Mouse (Mus musculus) cerebellum, postnatal 36 days (tissue): ENCODE measurements around the gene Usp6nl.
A peak's percentile ranks its signal among the peaks of the same experiment; 100 is the strongest.

ENCODE experiments used
- DNase-seq, 2 experiments: peaks; one replicate each; pipeline ENCODE4 v3.0.0; 2021 to 2022; ENCODE audit warnings: mixed read lengths in 2 of 2

The Usp6nl gene

DNA sequence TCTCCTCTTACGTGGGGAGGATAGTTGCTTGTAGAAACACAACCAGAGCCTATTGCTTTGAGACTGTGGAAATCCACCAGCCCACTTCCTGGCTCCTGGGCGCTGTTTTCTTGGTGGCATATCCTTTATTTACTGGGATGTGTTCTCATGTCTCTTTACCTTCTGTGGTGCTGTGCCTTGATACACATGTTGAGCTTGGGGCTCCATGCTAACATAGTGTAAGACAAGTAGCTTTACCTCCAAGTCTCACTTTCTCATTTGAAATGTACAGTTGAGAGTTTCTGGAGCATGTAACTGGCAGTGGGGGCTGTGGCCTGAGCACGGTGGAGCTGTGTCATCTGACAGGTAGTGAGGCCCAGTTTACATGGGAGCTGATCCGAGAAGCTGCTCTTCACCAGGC, 54.5 kb downstream of the Usp6nl start:
- no peak for DNase-seq

DNA sequence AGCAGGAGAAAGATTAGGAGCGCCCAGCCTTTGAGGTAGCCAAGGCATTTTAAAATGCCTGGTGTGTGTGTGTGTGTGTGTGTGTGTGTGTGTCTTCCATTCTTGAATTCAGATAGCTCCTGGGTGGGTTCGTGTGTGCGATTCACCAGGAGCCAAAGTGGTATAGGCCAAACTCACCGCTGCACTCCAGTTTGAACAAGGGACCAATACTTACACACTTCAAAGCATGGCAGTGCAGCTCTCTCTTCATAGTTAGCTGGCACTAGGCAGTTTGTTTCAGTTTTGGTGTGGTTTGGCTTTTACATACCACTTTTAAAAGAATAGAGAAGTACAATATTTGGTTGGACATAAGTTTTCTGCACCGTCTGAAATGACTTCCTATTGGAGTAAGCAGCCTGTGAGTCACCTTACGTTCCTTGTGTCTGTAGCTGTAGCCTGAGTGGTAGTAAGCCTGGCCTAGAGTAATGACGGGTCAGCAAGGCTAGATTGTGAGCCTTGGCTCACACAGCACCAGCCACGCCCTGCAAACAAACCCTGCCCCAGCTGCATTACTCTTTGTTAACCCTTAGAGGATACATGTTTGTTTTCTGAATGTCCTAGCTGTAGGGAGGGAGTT, 56.2 kb downstream of the Usp6nl start:
- no peak for DNase-seq

DNA sequence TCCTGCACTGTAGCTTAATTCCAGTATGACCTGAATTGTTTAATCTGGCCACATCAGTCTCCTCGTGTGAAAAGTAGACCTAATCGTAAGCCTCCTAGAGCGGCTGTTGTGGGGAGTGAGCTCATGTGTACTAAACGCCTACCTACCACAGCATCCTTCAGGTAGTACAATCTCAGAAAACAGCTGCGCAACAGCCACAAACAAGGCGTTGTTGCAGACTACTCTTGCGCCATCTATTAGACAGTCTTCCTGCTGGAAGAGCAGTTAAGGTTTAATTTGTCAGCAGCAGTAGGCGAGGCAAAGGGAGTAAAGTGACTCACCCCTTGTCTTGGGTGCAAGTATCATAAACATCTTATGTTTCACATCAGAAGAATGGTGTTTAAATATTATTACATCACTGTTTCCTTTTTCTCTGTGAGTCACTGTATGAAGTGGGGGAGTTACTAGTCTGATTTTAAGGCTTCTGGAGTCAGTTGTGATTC, 57.3 kb downstream of the Usp6nl start:
- DNase-seq: no peak

DNA sequence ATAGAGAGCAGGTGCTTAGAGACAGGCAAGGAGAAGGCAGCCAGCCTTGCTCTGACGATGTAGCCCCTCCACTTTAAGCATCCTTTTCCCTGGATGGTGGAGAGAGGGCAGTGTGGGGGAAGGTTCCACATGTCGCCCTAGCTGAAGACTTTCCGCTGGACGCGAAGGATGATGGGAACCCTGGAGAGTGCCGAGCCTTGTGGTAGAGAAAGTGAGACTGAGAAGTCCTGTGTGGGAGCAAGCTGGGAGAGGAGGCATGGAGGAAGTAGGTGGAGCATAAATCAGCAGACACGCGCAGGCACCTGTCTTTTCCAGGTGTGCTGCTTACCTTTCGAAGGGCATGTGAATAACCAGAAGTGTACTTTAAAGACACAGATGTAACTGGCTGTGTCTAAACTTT, 57.9 kb downstream of the Usp6nl start:
- DNase-seq: no peak

DNA sequence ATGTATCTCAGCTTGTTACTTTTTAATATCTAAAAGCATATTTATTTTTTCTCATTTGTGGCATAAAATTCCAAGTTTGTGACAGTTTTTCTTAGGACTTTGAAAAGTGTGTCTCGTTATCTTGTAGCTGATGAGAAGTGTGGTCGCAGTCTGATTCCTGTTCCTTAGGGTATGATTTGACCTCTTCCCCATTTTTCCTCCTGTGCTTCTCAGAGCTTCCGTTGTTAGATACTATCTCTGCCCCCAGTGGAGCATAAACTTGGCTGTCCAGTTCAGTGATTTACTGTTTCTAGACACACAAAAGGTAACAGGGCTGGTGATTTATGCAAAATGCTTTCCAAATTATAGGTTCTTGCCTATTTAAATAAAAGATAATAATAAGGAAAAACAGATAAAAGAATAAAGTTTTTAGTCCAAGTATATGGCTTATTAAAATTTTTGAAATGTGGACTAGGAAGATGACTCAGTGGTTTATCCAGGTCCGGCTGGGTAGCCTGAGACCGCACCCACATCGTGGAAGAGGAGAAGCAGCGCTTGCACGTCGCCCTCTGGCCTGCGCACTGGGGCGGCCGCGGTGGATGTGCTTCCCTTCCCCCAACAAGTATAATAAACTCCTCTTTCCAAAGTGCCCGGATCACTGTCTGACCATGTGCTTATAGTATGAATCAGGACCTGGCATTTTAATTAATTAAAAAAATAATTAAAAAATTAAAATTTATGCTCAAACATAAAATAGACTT, 62.1 kb downstream of the Usp6nl start:
- no peak for DNase-seq

DNA sequence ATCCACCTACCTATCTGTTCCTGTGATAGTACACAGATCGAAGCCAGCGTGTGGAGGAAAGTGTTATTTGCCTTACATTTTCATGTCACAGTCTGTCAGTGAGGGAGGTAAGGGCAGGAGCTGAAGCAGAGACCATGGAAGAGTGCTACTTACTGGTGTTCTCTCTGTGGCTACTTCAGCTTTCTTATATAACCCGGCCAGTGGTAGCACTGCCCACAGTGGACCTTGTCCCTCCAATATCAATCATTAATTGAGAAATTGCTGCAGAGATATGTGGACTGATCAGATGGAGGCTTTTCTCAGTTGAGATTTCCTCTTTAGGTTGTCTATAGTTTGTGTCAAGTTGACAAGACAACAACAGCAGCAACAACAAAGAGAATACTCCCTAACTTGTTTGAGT, 66.7 kb downstream of the Usp6nl start:
- DNase-seq: no peak

DNA sequence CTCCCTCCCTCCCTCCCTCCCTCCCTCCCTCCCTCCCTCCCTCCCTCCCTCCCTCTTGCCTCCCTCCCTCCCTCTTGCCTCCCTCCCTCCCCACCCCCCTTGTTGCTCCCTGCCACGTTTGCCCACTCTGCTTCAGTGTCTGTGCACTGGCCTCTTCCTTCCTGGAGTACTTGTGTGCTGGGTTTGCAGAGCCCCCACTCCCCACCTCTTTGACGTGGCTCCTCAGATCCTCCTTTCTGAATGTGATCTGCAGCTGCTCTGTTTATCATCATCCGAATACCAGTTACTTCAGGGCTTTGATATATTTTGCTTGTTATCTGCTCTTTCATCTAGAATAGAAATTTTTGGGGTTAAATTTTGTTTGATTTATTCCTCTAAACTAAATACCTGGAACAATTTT, 68.8 kb downstream of the Usp6nl start:
- no peak for DNase-seq

DNA sequence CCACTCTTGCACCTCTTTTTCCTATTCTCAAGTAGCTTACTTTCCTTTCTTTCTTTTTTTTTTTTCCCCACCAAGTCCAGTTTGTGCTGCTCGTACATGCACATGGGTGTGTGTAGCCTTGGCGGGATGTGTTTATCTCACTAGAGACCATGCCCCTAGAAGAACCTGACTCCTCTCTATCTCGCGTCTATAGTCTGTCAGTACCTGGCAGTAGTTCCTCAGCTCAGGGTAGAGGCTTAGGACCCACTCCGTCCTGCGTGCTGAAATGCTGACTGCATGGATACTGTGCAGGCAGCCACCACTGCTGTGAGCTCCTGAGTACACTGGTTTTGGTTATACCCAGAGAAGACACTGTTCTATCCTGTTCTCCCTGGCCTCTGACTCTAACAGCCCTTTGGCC, 69.5 kb downstream of the Usp6nl start:
- no peak for DNase-seq

DNA sequence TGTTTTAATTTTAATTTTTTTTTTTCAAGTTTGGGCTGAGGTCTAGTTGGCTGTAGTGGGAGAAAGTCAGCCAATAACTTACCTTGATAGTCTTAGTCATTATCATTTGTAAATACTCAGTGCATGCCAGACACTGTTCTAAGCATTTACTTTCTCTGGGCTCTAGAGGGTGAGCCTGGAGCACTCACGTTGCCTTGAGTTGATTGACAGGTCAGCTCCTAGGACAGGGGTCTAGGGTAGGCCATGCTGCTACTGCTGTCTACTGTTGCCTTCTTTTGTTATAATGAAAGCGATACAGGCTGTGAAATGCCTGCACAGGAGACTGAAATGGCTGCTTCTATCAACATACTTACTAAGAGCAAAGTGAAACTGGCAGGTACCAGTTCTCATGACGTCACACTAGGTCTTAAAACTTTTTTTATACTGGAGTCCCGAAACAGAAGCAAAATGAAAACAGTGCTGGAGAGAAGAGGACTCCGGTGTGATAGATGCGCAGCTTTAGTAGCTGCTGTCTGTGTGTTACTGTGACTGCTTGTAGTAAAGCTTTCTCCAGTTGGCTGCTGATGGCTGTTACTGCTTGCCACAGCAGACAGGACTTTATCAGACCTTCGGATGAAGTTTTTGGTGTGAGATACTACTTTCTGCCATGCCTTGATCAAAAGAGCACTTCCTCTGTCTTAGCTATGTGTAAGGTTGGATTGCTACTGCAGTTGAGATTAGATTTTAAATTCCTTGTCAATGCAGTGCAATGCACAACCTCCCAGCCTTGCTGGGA, 73.6 kb downstream of the Usp6nl start:
- no peak for DNase-seq

DNA sequence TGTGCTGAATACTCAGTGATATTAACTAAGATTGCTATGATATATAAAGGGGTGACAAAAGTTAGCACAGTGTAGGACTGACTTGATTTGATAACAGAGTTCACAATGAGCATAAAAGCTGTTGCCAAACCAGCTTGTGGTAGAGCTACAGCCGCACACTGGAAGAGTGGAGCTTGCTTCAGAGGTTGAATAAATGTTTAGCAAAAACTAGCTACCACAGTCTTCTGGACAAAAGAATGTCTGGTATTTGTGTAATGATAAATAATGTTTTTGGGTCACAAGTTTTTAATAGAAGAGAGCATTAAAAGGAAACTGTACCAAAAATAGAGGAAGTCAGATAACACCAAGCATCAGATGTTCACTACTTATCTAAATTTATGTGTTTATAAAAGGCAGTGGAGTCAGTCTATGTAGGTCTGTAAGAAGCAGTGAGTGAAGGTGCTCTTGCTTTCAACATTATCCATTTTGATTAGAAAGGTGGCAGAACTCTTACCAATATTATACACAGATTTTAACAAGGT, 74.2 kb downstream of the Usp6nl start:
- no peak for DNase-seq

DNA sequence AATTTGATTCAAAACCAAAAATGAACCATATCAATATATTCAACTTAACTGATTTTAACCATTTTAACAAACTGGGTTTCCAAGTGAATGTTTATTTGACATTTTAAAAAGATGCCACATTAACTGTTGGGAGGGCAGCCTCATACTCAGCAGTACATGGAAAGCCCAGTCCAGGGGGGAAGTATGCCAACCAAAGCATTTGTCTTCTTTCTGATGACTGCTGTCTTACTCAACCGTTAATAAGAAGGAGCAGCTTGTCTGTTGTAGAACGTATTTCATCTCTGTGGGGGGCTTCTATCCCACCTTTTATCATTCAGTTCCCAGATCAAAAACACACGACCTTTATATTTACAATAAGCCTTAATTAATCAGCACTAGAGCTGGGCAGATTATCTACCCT, 74.7 kb downstream of the Usp6nl start:
- no peak for DNase-seq

DNA sequence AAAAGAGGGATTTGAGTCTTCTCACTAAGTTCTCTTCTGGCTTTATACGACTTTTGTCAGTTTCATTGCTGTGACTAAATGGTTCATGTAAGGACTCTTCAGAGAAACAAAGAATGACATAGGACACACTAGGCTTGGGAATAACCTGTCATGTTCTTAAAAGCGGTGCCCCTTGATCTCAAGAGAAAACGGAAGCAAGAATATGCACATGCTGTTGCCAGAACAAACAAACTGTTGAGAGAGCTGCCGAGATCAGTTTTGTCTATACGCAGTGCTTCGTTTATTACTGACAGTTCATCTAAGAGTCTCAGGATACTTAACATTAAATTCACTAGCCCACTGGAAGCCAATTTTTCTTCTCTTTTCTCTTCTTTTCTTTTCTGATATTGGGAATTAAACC, 76.4 kb downstream of the Usp6nl start:
- DNase-seq: no peak

DNA sequence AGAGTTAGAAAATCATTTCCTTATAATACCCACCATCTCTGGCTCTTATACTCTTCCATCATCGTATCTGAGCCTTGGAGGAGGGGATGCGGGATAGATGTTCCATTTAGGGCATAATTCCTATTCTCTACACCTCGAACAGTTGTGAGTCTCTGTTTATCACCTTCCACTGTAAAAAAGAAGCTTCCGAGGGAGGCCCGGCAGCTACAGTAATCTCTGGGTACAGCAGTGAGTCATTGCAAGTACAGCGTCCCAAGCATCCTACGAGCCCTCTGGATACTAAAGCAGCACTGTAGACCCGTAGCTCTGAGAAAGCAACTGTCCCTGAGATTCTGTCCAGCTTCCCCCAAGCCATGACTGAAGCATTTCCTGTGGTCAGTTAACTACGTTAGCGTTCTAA, 78.6 kb downstream of the Usp6nl start:
- DNase-seq: no peak

DNA sequence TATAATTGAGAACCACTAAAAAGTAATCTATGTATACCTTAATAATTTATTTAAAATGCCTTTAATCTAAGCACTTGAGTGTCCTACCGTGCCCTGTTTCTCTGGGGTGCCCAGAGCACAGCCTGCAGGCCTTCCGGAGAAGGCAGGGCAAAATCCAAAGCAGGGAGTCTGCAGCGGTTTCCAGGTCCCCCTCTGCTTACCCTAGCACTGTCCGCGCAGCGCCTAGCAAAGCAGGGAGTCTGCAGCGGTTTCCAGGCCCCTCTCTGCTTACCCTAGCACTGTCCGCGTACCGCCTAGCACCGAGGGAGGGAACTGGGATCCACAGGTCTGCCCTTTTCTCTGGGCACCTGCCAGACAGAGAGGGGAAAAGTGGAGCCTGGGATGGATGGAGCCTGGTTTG, 80.9 kb downstream of the Usp6nl start:
- DNase-seq: no peak

DNA sequence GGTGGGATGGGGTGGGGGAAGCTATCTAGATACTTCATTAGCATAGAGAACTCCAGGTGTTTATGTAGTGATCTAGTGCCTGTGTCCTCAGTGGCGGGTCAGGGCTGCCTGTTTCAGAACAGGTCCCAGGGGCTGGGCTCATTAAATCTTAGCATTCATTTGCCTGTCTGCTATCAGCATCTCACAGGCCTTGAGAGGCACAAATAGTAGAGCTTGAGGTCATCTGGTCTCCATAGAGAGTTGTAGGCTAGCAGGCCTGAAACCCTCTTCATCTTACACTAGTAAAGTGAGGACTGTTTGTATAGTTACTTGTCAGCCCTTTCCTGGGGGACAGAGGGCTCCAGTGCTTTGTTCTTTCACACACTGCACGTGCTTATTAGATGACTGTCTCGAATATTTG, 81.5 kb downstream of the Usp6nl start:
- no peak for DNase-seq

DNA sequence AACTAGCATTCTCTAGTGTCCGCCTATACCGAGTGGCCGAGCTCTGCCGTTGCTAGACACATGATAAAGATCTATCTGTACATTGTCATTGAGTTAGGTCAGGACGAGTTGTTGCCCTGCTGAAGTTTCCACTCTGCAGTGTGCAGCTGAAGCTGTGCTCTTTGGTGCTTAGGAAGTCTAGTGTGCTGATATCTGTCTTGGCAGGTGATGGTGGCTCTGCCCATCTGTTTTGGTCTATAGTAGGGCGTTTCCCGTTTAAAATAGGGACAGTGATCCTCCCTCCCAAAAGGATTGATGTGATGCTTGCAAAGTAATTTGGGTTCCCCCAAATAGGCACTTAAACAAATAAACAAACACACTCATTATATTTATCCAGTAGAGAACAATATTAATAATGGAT, 82.2 kb downstream of the Usp6nl start:
- no peak for DNase-seq

DNA sequence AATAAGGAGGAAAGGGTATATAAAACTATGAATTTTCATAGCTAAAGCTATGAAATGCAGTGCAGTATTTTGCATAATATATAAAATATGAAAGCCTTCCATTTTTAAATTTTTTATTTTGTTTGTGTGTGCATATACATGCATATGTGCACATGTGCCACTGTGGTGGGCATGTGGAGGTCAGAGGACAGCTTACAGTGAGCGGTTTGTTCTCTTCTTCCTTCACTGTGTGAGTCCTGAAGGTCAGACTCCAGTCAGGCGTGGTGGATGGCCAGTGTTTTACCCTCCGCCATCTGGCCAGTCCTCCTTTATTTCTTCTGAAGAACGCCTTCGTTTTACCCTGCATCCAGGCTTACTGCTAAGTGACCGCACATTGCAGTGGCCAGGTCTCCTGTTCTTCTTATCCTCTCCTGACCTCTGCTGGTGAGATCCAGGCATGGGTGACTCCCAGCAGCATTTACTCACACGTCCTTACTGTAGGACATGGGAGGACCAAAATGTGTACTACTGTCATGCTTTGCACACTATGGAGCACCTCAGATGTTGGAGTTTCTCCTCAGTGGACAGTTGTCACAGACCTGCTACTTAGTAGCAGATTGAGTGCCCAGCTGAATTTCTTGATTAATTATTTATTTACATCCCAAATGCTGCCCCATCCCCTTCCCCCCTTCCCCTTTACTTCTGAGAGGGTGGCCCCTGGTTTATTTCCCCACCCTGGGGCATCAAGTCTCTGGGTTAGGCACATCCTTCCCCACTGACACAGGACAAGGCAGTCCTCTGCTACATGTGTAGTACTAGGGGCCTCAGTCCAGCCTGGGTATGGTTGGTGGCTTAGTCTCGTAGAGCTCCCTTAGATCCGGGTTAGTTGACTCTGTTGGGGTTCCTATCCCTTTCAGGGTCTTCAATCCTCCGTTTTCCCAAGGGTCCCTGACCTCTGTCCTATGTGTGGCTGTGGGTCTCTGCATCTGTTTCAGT, 82.9 kb downstream of the Usp6nl start:
- DNase-seq: peak; percentile 86 to 91

DNA sequence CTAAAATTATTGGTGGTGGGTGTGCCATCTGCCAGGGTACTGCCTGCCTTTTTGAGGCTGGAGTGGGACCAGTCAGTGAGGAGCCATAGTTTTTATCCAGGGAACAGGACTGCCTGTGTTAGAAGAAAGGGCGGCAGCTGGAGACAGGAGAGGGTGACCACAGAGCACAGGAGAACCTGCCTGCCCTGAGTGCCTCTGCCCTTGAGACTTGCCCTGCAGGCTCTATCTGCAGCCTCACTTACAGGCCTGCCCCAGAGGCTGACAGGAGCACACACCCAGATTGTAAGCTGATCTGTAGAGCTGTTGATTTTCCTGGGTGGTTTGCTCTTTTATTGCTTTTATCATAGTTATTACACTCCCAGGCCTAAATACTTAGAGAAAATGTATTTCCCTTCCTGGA, 85.2 kb downstream of the Usp6nl start:
- DNase-seq: no peak

DNA sequence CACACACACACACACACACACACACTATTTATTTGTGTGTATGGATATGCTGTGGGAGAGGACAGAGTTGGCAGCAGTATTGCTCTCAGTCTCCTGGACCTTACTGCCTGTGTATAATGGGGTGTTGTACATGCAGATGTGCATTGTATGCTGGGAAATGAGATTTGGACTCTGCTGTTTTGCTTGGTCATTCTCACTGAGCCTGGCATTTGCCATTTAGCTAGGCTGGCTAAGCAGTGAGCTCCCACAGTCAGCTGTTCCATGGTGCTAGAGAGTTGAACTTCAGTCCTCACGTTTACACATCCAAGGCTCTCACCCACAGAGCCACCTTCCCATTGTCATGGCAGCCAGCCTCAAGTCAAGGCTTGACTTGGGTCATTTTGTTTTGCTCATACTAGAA, 90.2 kb downstream of the Usp6nl start:
- DNase-seq: no peak

DNA sequence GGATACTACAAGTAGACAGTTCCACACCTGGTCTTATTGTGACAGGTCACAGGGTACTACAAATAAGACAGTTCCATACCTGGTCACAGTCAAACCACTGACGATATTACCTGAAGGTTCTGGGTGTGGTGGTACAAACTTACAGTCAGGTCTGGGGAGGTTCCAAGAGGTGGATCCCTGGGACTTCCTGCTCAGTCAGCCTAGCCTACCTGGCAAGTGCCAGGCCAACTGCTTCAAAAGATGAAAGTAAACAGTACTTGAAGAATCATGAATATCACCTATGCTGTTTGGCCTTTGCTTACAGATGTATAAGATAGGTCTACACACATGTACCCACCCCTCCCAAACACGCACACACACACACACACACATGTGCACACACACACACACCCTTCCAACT, 91.3 kb downstream of the Usp6nl start:
- no peak for DNase-seq

DNA sequence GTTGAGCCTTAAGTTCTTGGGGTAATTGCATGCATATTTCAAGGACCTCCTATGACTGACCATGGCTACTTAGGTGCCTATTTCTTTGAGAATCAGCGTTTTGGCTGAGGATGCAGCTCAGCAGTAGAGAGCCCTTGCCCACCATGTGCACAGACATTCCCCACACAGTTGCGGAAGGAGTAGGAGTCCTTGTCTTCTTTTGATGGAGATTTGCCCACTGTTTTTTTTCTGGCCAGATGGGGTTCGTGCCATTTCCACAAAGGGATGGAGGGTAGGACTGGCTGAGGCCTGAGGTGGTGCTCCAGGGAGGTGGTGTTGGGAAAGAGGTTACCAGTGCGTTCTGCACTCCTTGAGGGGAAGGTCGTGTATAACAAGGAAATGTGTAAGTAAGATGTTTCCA, 91.9 kb downstream of the Usp6nl start:
- no peak for DNase-seq

DNA sequence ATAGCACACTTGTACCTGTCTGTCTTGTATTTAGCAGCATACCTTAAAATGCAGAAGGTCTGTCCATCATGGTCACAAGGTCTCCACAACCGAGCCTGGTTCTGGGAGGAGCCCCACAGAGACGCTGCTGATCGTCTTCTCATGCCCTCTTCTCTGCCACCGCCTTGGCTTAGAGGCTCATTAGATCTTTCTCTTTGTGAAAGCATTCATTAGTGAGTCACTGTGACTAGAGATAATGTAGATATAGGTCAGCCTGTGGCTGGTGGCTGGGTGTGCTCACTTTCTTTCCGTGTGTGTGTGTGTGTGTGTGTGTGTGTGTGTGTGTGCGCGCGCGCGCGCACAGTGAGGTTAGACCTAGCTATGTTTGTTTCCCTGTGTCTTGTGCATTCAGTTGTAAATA, 94.7 kb downstream of the Usp6nl start:
- DNase-seq: no peak
